Mouse (Mus musculus): ENCODE results near the gene Hoxb3.

Gene Hoxb3

GRCm38 (mm10) chr11:96289293-96289692 is 33.8 kb upstream of the Hoxb3 start:
- peak; percentile 56 for DNase-seq

- no peak for DNase-seq
Measured at GRCm38 (mm10) chr11:96289837-96290236, 33.3 kb upstream of the Hoxb3 start.

GRCm38 (mm10) chr11:96290705-96291355 is 32.3 kb upstream of the Hoxb3 start:
- no peak for DNase-seq

GRCm38 (mm10) chr11:96291681-96292564 is 31.2 kb upstream of the Hoxb3 start, which contains the start of gene Hoxb6:
Gene Hoxb6 (plus strand): TSS chr11:96292476.
- peak; percentile 85 for DNase-seq

GRCm38 (mm10) chr11:96292565-96293301 is 30.4 kb upstream of the Hoxb3 start:
- DNase-seq: peak; percentile 63

- peak; percentile 65 for DNase-seq
Measured at GRCm38 (mm10) chr11:96293302-96293921, 29.7 kb upstream of the Hoxb3 start.

GRCm38 (mm10) chr11:96294245-96295091 is 28.7 kb upstream of the Hoxb3 start:
- DNase-seq: peak; percentile 95

GRCm38 (mm10) chr11:96295092-96295835 is 27.9 kb upstream of the Hoxb3 start:
- DNase-seq: peak; percentile 86

GRCm38 (mm10) chr11:96296997-96297396 is 26.1 kb upstream of the Hoxb3 start:
- DNase-seq: no peak

GRCm38 (mm10) chr11:96297428-96297827 is 25.7 kb upstream of the Hoxb3 start:
- DNase-seq: no peak

- DNase-seq: no peak
Measured at GRCm38 (mm10) chr11:96297968-96298635, 25.0 kb upstream of the Hoxb3 start.

- DNase-seq: peak; percentile 92
Measured at GRCm38 (mm10) chr11:96298895-96299667, 24.0 kb upstream of the Hoxb3 start.

- no peak for DNase-seq
Measured at GRCm38 (mm10) chr11:96299781-96300180, 23.3 kb upstream of the Hoxb3 start.

GRCm38 (mm10) chr11:96300354-96301063 is 22.6 kb upstream of the Hoxb3 start:
- peak; percentile 65 for DNase-seq

GRCm38 (mm10) chr11:96301064-96301431 is 22.1 kb upstream of the Hoxb3 start:
- DNase-seq: peak; percentile 50

GRCm38 (mm10) chr11:96301837-96302236 is 21.3 kb upstream of the Hoxb3 start:
- peak; percentile 87 for DNase-seq

- DNase-seq: peak; percentile 54
Measured at GRCm38 (mm10) chr11:96302381-96303150, 20.6 kb upstream of the Hoxb3 start.

All from kidney, adult 18-20 months (tissue).